Mouse (Mus musculus): ENCODE measurements around the gene Canx. TPM values are rescaled to one million over a fixed set of nuclear protein-coding genes. Genes with fewer than 3 reads are reported as not detected.

Canx gene
- polyA plus RNA-seq, 1 experiment from 2014 or later = 250 TPM

- no peak for ATAC-seq (replicated peaks)
- 83% methylated on average over 8 of the region's 8 CpGs for WGBS
These were observed 59.5 kb downstream of the Canx start for GRCm38 (mm10) chr11:50265931-50266330.

DNA sequence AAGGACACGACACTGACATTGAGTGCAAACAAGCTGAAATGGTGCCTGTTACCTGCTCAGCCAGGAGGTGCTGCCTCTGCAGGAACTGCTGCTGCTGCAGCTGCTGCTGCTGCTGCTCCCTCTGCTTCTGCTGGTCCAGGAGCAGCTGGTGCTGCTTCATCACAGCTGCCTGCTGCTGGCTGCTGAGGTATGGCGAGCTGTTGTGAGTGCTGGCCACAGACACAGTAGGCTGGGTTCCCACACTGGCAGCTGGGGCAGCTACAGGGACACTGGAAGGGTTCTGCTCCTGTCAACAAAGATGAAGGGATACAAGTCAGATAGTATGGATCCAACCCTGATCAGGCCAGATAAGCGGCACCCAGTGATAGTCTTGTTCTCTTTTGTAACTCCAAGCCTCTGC is 62.3 kb downstream of the Canx start:
- Histone ChIP-seq H3K36me3 (peaks cover 79% of the 10 kb centered on the region), H3K4me2 (replicated peaks) (no peak overlapping the region), H3K9me3 (no peaks in the 10 kb centered on the region), H3K27me3 (no peaks in the 10 kb centered on the region), H3K27ac (replicated peaks) (no peak overlapping the region), H3K4me1 (no peaks in the 10 kb centered on the region), H3K9ac (replicated peaks) (no peak overlapping the region), H3K4me3 (no peak overlapping the region)
- ATAC-seq (replicated peaks) = no peak
- WGBS = 96% methylated on average over 3 of the region's 3 CpGs

More at GRCm38 (mm10) chr11:50265931-50266330, 59.5 kb downstream of the Canx start:
- H3K4me1 ChIP-seq = no peaks in the 10 kb centered on the region
- no peak overlapping the region for H3K9ac ChIP-seq (replicated peaks)
- no peak overlapping the region for H3K27ac ChIP-seq (replicated peaks)
- no peaks in the 10 kb centered on the region for H3K9me3 ChIP-seq
- H3K4me3 ChIP-seq = no peak overlapping the region
- no peak overlapping the region for H3K4me2 ChIP-seq (replicated peaks)
- peaks cover 54% of the 10 kb centered on the region for H3K36me3 ChIP-seq
- H3K27me3 ChIP-seq = no peaks in the 10 kb centered on the region

DNA sequence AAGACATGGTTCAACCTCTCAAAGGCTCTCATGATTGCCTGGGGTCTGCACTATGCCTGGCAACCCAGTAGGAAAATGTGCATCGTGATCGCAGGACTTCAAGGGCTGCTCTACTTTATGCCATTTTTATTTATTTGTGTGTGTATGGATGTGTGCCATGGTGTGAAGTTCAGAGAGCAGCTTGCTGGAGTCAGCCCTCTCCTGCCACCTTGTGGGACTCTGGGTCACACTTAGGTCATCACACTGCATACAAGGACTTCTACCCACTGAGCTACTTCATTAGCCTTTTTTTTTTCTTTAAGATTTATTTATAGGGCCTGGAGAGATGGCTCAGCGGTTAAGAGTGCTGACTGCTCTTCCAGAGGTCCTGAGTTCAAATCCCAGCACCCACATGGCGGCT is 63.5 kb downstream of the Canx start:
- H3K4me2 ChIP-seq (replicated peaks) = no peak overlapping the region
- no peak overlapping the region for H3K9ac ChIP-seq (replicated peaks)
- WGBS = 90% methylated on average over 4 of the region's 4 CpGs

GRCm38 (mm10) chr11:50258310-50258709 is 67.2 kb downstream of the Canx start:
- WGBS = 81% methylated on average over 7 of the region's 7 CpGs
- ATAC-seq (replicated peaks) = no peak
- Histone ChIP-seq H3K9ac (replicated peaks) (no peak overlapping the region), H3K9me3 (no peaks in the 10 kb centered on the region), H3K4me3 (no peak overlapping the region), H3K27ac (replicated peaks) (no peak overlapping the region), H3K36me3 (peaks cover 69% of the 10 kb centered on the region), H3K4me1 (0 out of 2 replicates have a peak, but pooled peaks cover 3% of the 10 kb centered on the region), H3K4me2 (replicated peaks) (no peak overlapping the region), H3K27me3 (no peaks in the 10 kb centered on the region)

More for the DNA sequence above, 63.5 kb downstream of the Canx start:
- ATAC-seq (replicated peaks) = no peak
- Histone ChIP-seq H3K36me3 (peaks cover 90% of the 10 kb centered on the region), H3K27me3 (no peaks in the 10 kb centered on the region), H3K9me3 (no peaks in the 10 kb centered on the region), H3K27ac (replicated peaks) (no peak overlapping the region), H3K4me3 (no peak overlapping the region), H3K4me1 (no peaks in the 10 kb centered on the region)

GRCm38 (mm10) chr11:50256615-50257014 is 68.9 kb downstream of the Canx start:
- ATAC-seq (replicated peaks) = no peak
- no peak overlapping the region for H3K27ac ChIP-seq (replicated peaks)

DNA sequence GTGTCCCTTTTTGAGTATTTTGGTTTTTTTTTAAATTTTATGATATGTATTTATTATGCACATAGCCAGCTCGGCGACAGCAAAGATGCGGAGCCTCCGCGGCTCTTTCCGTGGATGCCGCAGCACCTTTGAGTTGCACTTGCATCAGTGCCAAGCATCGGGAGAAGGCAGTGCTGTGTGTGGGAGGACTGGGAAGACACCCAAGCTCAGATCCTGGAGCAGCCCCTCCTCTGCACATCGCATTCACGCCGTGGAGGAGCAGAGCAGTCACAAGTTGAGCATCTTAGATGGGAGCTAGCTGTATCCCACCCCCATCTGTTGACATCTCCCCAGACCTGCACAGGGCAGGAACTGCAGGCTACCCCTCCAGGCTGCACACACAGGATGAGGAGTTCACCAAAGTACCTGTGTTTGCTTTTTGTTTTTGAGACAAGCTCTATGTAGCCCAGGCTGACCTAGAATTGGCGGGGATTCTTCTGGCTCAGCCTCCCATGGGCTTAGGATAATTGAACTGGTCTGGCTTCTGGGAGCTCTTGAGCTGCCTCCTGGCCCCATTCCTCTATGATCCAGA is 71.4 kb downstream of the Canx start:
- Histone ChIP-seq H3K4me2 (replicated peaks) (no peak overlapping the region), H3K27me3 (no peaks in the 10 kb centered on the region), H3K36me3 (peaks cover 32% of the 10 kb centered on the region), H3K4me1 (0 out of 2 replicates have a peak, but pooled peaks cover 3% of the 10 kb centered on the region), H3K4me3 (no peak overlapping the region), H3K27ac (replicated peaks) (no peak overlapping the region), H3K9me3 (no peaks in the 10 kb centered on the region), H3K9ac (replicated peaks) (no peak overlapping the region)
- 66% methylated on average over 12 of the region's 12 CpGs for WGBS
- peak; percentile 59; the same call in 1 of the 2 replicates for ATAC-seq (replicated peaks)

More at GRCm38 (mm10) chr11:50256615-50257014, 68.9 kb downstream of the Canx start:
- H3K27me3 ChIP-seq = no peaks in the 10 kb centered on the region
- no peak overlapping the region for H3K4me2 ChIP-seq (replicated peaks)
- H3K9ac ChIP-seq (replicated peaks) = no peak overlapping the region
- WGBS = 88% methylated on average over 7 of the region's 7 CpGs
- H3K9me3 ChIP-seq = no peaks in the 10 kb centered on the region
- H3K36me3 ChIP-seq = peaks cover 52% of the 10 kb centered on the region
- H3K4me1 ChIP-seq = 0 out of 2 replicates have a peak, but pooled peaks cover 3% of the 10 kb centered on the region
- no peak overlapping the region for H3K4me3 ChIP-seq

- peaks cover 26% of the 10 kb centered on the region for H3K36me3 ChIP-seq
- H3K9ac ChIP-seq (replicated peaks) = no peak overlapping the region
These were observed 72.1 kb downstream of the Canx start for GRCm38 (mm10) chr11:50253393-50253792.

GRCm38 (mm10) chr11:50252684-50253265 is 72.7 kb downstream of the Canx start:
- Histone ChIP-seq H3K4me2 (replicated peaks) (no peak overlapping the region), H3K27me3 (no peaks in the 10 kb centered on the region), H3K4me3 (no peak overlapping the region), H3K36me3 (peaks cover 20% of the 10 kb centered on the region), H3K4me1 (0 out of 2 replicates have a peak, but pooled peaks cover 3% of the 10 kb centered on the region), H3K27ac (replicated peaks) (no peak overlapping the region), H3K9ac (replicated peaks) (no peak overlapping the region), H3K9me3 (no peaks in the 10 kb centered on the region)
- no peak for ATAC-seq (replicated peaks)
- WGBS = 84% methylated on average over 11 of the region's 11 CpGs

More at GRCm38 (mm10) chr11:50253393-50253792, 72.1 kb downstream of the Canx start:
- H3K4me2 ChIP-seq (replicated peaks) = no peak overlapping the region
- 0 out of 2 replicates have a peak, but pooled peaks cover 3% of the 10 kb centered on the region for H3K4me1 ChIP-seq
- no peak overlapping the region for H3K27ac ChIP-seq (replicated peaks)
- whole genome bisulfite sequencing = 52% methylated on average over 1 of the region's 1 CpGs
- ATAC-seq (replicated peaks) = 0 out of 2 replicates have a peak, but pooled peaks have one; percentile 36
- no peaks in the 10 kb centered on the region for H3K9me3 ChIP-seq
- H3K4me3 ChIP-seq = no peak overlapping the region
- H3K27me3 ChIP-seq = no peaks in the 10 kb centered on the region

- peaks cover 14% of the 10 kb centered on the region for H3K36me3 ChIP-seq
- no peaks in the 10 kb centered on the region for H3K9me3 ChIP-seq
- no peak overlapping the region for H3K9ac ChIP-seq (replicated peaks)
- H3K4me2 ChIP-seq (replicated peaks) = no peak overlapping the region
- H3K4me3 ChIP-seq = no peak overlapping the region
- WGBS = 76% methylated on average over 3 of the region's 3 CpGs
- no peak overlapping the region for H3K27ac ChIP-seq (replicated peaks)
- H3K4me1 ChIP-seq = 0 out of 2 replicates have a peak, but pooled peaks cover 3% of the 10 kb centered on the region
- no peaks in the 10 kb centered on the region for H3K27me3 ChIP-seq
- ATAC-seq (replicated peaks) = no peak
These were observed 73.3 kb downstream of the Canx start for GRCm38 (mm10) chr11:50252166-50252565.

GRCm38 (mm10) chr11:50248473-50249171 is 76.9 kb downstream of the Canx start:
- no peak overlapping the region for H3K4me2 ChIP-seq (replicated peaks)
- ATAC-seq (replicated peaks) = no peak
- no peaks in the 10 kb centered on the region for H3K4me1 ChIP-seq
- no peaks in the 10 kb centered on the region for H3K9me3 ChIP-seq
- H3K27me3 ChIP-seq = no peaks in the 10 kb centered on the region
- no peaks in the 10 kb centered on the region for H3K36me3 ChIP-seq
- no peak overlapping the region for H3K9ac ChIP-seq (replicated peaks)
- no peak overlapping the region for H3K4me3 ChIP-seq
- WGBS = 80% methylated on average over 7 of the region's 7 CpGs
- H3K27ac ChIP-seq (replicated peaks) = no peak overlapping the region

DNA sequence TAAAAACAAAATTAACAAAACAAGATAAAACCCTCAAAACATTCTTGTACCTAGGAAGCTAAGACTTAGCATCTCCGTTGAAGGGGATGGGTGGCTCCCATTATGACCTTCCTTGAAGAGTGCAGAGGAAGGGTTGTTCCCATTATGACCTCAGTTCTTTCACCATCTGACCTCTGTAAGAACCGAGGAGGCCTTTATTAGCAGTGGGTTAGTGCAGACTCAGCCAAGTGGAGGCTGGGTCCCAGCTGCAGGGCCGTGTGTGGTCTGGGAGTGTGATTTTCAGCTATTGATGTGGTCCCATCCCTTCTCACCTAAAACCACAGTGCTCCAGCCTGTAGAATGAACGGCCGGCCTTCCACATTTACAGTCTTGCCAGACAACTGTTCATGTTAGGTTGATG is 80.2 kb downstream of the Canx start:
- no peak for ATAC-seq (replicated peaks)
- Histone ChIP-seq H3K27ac (replicated peaks) (no peak overlapping the region), H3K4me1 (no peaks in the 10 kb centered on the region), H3K36me3 (no peaks in the 10 kb centered on the region), H3K9ac (replicated peaks) (no peak overlapping the region), H3K9me3 (no peaks in the 10 kb centered on the region), H3K4me3 (no peak overlapping the region), H3K4me2 (replicated peaks) (no peak overlapping the region), H3K27me3 (no peaks in the 10 kb centered on the region)
- WGBS = 74% methylated on average over 5 of the region's 5 CpGs
